Mouse (Mus musculus): ENCODE measurements around the gene Kctd13. TPM values are rescaled to one million over a fixed set of nuclear protein-coding genes. Genes with fewer than 3 reads are reported as not detected.

Gene Kctd13
- total and polyA plus RNA-seq, 3 experiments = 19.0 to 40.4 (median 37.5) TPM

DNA sequence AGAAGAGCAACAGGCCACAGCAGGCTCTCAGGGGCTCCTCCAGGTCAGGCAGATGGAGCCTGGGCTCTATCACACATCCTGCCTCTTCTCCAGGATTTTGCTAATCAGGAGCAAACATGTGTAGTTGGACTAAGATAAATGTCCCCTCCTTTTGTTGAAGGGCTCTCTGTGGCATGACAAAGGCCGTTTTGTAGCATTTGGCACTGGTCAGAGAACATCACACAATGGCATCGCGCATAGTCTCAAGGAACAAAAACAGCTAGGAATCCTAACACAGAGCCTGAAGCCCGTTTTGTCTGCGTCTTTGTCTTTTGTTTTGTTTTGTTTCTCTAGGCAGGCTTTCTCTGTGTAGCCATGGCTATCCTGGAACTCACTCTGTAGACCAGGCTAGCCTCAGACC is 4.7 kb upstream of the Kctd13 start:
- H3K4me1 ChIP-seq (ENCODE audit: control insufficient read depth in 1 of 2, insufficient read depth in 2 of 2) = peaks cover 4 to 8% of the 10 kb centered on the region in 2 experiments; a peak in 2 of 4 replicates
- H3K9ac ChIP-seq (ENCODE audit: insufficient read depth, low read depth) = no peak overlapping the region
- H3K27me3 ChIP-seq (replicated peaks) = no peaks in the 10 kb centered on the region
- peaks cover 2% of the 10 kb centered on the region; the same call in 1 of the 2 replicates for H3K79me2 ChIP-seq (replicated peaks; ENCODE audit: control insufficient read depth, extremely low read depth, insufficient read depth, poor library complexity, severe bottlenecking)
- no peaks in the 10 kb centered on the region for H3K36me3 ChIP-seq (replicated peaks in 1 of 2; ENCODE audit: control insufficient read depth in 1 of 2, insufficient read depth in 1 of 2, low read length in 1 of 2)
- no peaks in the 10 kb centered on the region for H3K9me3 ChIP-seq (replicated peaks; ENCODE audit: low read length)
- dilution Hi-C loops (cut with MboI; ENCODE audit: extremely low pct_ligation_motif_present, extremely low pct_unique_long_range_greater_than_20kb, low sequenced_read_pairs) = no loop called here
- no peak overlapping the region for H3K27ac ChIP-seq (ENCODE audit: insufficient read depth, low read depth)
- no peak overlapping the region for H3K4me3 ChIP-seq (replicated peaks in 1 of 3; ENCODE audit: low read depth in 2 of 3, low read length in 2 of 3, poor library complexity in 1 of 3)
- TF ChIP-seq GABPA (IDR thresholded peaks at IDR 0.05; ENCODE audit: insufficient replicate concordance, low read depth, low read length) = no peak
- in situ Hi-C loops (cut with MboI; ENCODE audit: low pct_ligation_motif_present, low pct_unique_long_range_greater_than_20kb, low sequenced_read_pairs) = no loop called here
- no peak overlapping the region for H3K4me2 ChIP-seq (ENCODE audit: insufficient read depth, low read depth, poor library complexity, severe bottlenecking)
- no peak for DNase-seq (ENCODE audit: extremely low read depth)

DNA sequence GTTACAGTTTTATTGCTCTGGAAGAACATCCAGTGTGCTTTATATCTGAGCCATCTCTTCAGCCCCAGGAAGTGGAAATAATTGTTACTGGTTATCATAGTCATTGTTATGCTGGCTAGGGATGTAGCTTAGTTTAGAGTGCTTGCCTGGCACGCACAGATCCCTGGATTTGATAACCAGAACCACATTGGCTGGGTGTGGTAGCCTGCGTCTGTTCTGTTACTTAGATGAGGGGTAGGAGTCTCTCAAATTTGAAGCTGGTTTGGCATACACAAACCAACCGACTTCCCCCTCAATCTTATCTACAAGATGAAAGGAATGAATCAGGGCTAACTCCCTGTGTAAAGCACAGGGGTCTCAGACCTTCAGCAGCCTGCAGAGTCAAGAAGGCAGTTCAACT is 2.4 kb upstream of the Kctd13 start:
- no peaks in the 10 kb centered on the region for H3K27me3 ChIP-seq (replicated peaks)
- no peak for DNase-seq (ENCODE audit: extremely low read depth)
- no peak overlapping the region for H3K27ac ChIP-seq (ENCODE audit: insufficient read depth, low read depth)
- peaks cover 0 to 13% of the 10 kb centered on the region in 2 experiments for H3K36me3 ChIP-seq (replicated peaks in 1 of 2; ENCODE audit: control insufficient read depth in 1 of 2, insufficient read depth in 1 of 2, low read length in 1 of 2)
- H3K4me1 ChIP-seq (ENCODE audit: control insufficient read depth in 1 of 2, insufficient read depth in 2 of 2) = peaks cover 10 to 24% of the 10 kb centered on the region in 2 experiments; a peak in 3 of 4 replicates
- H3K4me3 ChIP-seq (replicated peaks in 1 of 3; ENCODE audit: low read depth in 2 of 3, low read length in 2 of 3, poor library complexity in 1 of 3) = no peak overlapping the region
- in situ Hi-C loops (cut with MboI; ENCODE audit: low pct_ligation_motif_present, low pct_unique_long_range_greater_than_20kb, low sequenced_read_pairs) (no loop called here), dilution Hi-C loops (cut with MboI; ENCODE audit: extremely low pct_ligation_motif_present, extremely low pct_unique_long_range_greater_than_20kb, low sequenced_read_pairs) (no loop called here)
- TF ChIP-seq USF2 (conservative IDR thresholded peaks at IDR 0.05; ENCODE audit: low read depth, low read length) (no peak), GABPA (IDR thresholded peaks at IDR 0.05; ENCODE audit: insufficient replicate concordance, low read depth, low read length) (no peak), ZKSCAN1 (IDR thresholded peaks at IDR 0.05; ENCODE audit: borderline replicate concordance, low read depth, low read length) (no peak), SMC3 (IDR thresholded peaks at IDR 0.05; ENCODE audit: low read depth, low read length) (no peak), MEF2A (IDR thresholded peaks at IDR 0.05; ENCODE audit: borderline replicate concordance, low read depth, low read length) (no peak)
- no peaks in the 10 kb centered on the region for H3K9me3 ChIP-seq (replicated peaks; ENCODE audit: low read length)
- H3K4me2 ChIP-seq (ENCODE audit: insufficient read depth, low read depth, poor library complexity, severe bottlenecking) = no peak overlapping the region
- peaks cover 19% of the 10 kb centered on the region for H3K79me2 ChIP-seq (replicated peaks; ENCODE audit: control insufficient read depth, extremely low read depth, insufficient read depth, poor library complexity, severe bottlenecking)
- no peak overlapping the region for H3K9ac ChIP-seq (ENCODE audit: insufficient read depth, low read depth)

DNA sequence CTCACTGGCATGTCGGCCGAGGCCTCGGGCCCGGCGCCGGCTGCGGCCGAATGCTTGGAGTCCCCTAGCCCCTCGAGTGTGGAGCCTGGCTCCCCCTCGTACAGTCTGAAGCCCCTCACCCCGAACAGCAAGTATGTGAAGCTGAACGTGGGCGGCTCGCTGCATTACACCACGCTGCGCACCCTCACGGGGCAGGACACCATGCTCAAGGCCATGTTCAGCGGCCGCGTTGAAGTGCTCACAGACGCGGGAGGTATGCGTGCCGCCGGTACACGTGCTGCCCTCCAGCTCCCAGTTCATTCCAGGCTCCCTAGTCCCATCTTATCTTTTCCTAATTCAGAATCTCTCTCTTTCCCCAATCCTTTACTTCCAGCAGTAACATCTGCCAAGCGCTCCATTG is 367 bp downstream of the Kctd13 start:
- in situ Hi-C loops (cut with MboI; ENCODE audit: low pct_ligation_motif_present, low pct_unique_long_range_greater_than_20kb, low sequenced_read_pairs) = no loop called here
- Histone ChIP-seq H3K27me3 (replicated peaks) (no peaks in the 10 kb centered on the region), H3K36me3 (replicated peaks in 1 of 2; ENCODE audit: control insufficient read depth in 1 of 2, insufficient read depth in 1 of 2, low read length in 1 of 2) (peaks cover 11 to 36% of the 10 kb centered on the region in 2 experiments), H3K4me1 (ENCODE audit: control insufficient read depth in 1 of 2, insufficient read depth in 2 of 2) (peaks cover 10 to 34% of the 10 kb centered on the region in 2 experiments; a peak in 3 of 4 replicates), H3K79me2 (replicated peaks; ENCODE audit: control insufficient read depth, extremely low read depth, insufficient read depth, poor library complexity, severe bottlenecking) (peaks cover 21% of the 10 kb centered on the region), H3K9ac (ENCODE audit: insufficient read depth, low read depth) (peak overlapping the region; percentile 94), H3K9me3 (replicated peaks; ENCODE audit: low read length) (no peaks in the 10 kb centered on the region), H3K4me3 (replicated peaks in 1 of 3; ENCODE audit: low read depth in 2 of 3, low read length in 2 of 3, poor library complexity in 1 of 3) (peak overlapping the region; percentile 96 to 100 (median 98)), H3K4me2 (ENCODE audit: insufficient read depth, low read depth, poor library complexity, severe bottlenecking) (peak overlapping the region; percentile 59), H3K27ac (ENCODE audit: insufficient read depth, low read depth) (peak overlapping the region; percentile 22; the same call in 1 of the 2 replicates)
- DNase-seq (ENCODE audit: extremely low read depth) = no peak
- dilution Hi-C loops (cut with MboI; ENCODE audit: extremely low pct_ligation_motif_present, extremely low pct_unique_long_range_greater_than_20kb, low sequenced_read_pairs) = no loop called here
- peak; percentile 43; the same call in 1 of the 2 replicates for TF ChIP-seq MAX (IDR thresholded peaks at IDR 0.05; ENCODE audit: low read length)
- TF ChIP-seq NELFE (IDR thresholded peaks at IDR 0.05; ENCODE audit: low read depth, low read length) = no peak
- TF ChIP-seq CTCF (conservative IDR thresholded peaks at IDR 0.05 in 1 of 2, IDR thresholded peaks at IDR 0.05 in 1 of 2; ENCODE audit: low read depth in 2 of 2, low read length in 2 of 2) = no peak
- peak; percentile 64; the same call in 1 of the 2 replicates for TF ChIP-seq BHLHE40 (IDR thresholded peaks at IDR 0.05; ENCODE audit: low read depth, low read length)
- TF ChIP-seq SIN3A (IDR thresholded peaks at IDR 0.05; ENCODE audit: low read length) = 0 out of 2 replicates have a peak, but pooled peaks have one; percentile 4
- TF ChIP-seq MYC (IDR thresholded peaks at IDR 0.05; ENCODE audit: low read depth, low read length) = peak; percentile 74
- peak; percentile 66 for TF ChIP-seq MXI1 (IDR thresholded peaks at IDR 0.05; ENCODE audit: low read depth, low read length)

Data from CH12.LX (cell line).